Mouse (Mus musculus) lung, embryonic 15.5 days (tissue): ENCODE measurements around the gene Pla2g2f. TPM values are rescaled to one million over a fixed set of nuclear protein-coding genes. Genes with fewer than 3 reads are reported as not detected.

Source experiments
- ATAC-seq: fragments of 200-750 bp; cut with Nextera tagmentation; 2 replicates; pipeline ENCODE4 v1.8.0; 2017; ENCODE audit warnings: moderate number of reproducible peaks, borderline replicate concordance; ENCODE audit not compliant: low FRiP score, low TSS enrichment; ENCODE audit errors: extremely low read depth
- H3K27ac ChIP-seq: fragments of 300-500 bp; sonication (generic); 2 replicates; pipeline ENCODE4 v1.5.1; 2015; ENCODE audit warnings: moderate library complexity, mild to moderate bottlenecking, inconsistent platforms
- H3K27me3 ChIP-seq: fragments of 300-500 bp; sonication (generic); 2 replicates; pipeline ENCODE4 v1.6.1; 2015; ENCODE audit warnings: inconsistent platforms
- H3K36me3 ChIP-seq: fragments of 300-500 bp; sonication (generic); 2 replicates; pipeline ENCODE4 v1.6.1; 2015; ENCODE audit warnings: inconsistent platforms
- H3K4me1 ChIP-seq: fragments of 300-500 bp; sonication (generic); 2 replicates; pipeline ENCODE4 v1.6.1; 2015; ENCODE audit warnings: inconsistent platforms
- H3K4me2 ChIP-seq: fragments of 300-500 bp; sonication (generic); 2 replicates; pipeline ENCODE4 v1.6.1; 2015; ENCODE audit warnings: inconsistent platforms, mild to moderate bottlenecking, moderate library complexity
- H3K4me3 ChIP-seq: fragments of 300-500 bp; sonication (generic); 2 replicates; pipeline ENCODE4 v1.5.1; 2015; ENCODE audit warnings: mild to moderate bottlenecking, inconsistent platforms
- H3K9ac ChIP-seq: fragments of 300-500 bp; sonication (generic); 2 replicates; pipeline ENCODE4 v1.6.1; 2015; ENCODE audit warnings: inconsistent platforms
- H3K9me3 ChIP-seq: fragments of 300-500 bp; sonication (generic); 2 replicates; pipeline ENCODE4 v1.6.1; 2016; ENCODE audit warnings: inconsistent platforms
- WGBS: fragments of 180-500 bp; shearing (Covaris S2); methylation state at CpG from one replicate; pipeline ENCODE4 v1.1.7; 2015; 5-methylcytosine and 5-hydroxymethylcytosine counted together
- polyA plus RNA-seq: library from polyadenylated mRNA; unstranded; fragments of >200 nt; fragmentation: Nextera tagmentation; extraction: Ambion mirVana; gene quantifications from 2 replicates; pipeline ENCODE4 v1.2.1, GENCODE M21; 2015

The Pla2g2f gene
- polyA plus RNA-seq, 1 experiment from 2014 or later: not detected

- Histone ChIP-seq H3K4me3 (no peak overlapping the region), H3K4me1 (no peaks in the 10 kb centered on the region), H3K36me3 (no peaks in the 10 kb centered on the region), H3K9me3 (no peaks in the 10 kb centered on the region), H3K9ac (no peak overlapping the region), H3K27me3 (no peaks in the 10 kb centered on the region), H3K27ac (no peak overlapping the region), H3K4me2 (no peak overlapping the region)
- 75% methylated on average over 11 of the region's 11 CpGs for WGBS
- no peak for ATAC-seq
These were observed 1.4 kb downstream of the Pla2g2f start for GRCm38 (mm10) chr4:138755983-138756382.

- H3K27ac ChIP-seq: no peak overlapping the region
- no peaks in the 10 kb centered on the region for H3K9me3 ChIP-seq
- no peaks in the 10 kb centered on the region for H3K4me1 ChIP-seq
- H3K4me2 ChIP-seq: no peak overlapping the region
- H3K4me3 ChIP-seq: no peak overlapping the region
- H3K9ac ChIP-seq: no peak overlapping the region
- H3K36me3 ChIP-seq: no peaks in the 10 kb centered on the region
- H3K27me3 ChIP-seq: no peaks in the 10 kb centered on the region
- WGBS: 53% methylated on average over 4 of the region's 4 CpGs
- ATAC-seq: no peak
These were observed 2.0 kb downstream of the Pla2g2f start for GRCm38 (mm10) chr4:138755439-138755838.

DNA sequence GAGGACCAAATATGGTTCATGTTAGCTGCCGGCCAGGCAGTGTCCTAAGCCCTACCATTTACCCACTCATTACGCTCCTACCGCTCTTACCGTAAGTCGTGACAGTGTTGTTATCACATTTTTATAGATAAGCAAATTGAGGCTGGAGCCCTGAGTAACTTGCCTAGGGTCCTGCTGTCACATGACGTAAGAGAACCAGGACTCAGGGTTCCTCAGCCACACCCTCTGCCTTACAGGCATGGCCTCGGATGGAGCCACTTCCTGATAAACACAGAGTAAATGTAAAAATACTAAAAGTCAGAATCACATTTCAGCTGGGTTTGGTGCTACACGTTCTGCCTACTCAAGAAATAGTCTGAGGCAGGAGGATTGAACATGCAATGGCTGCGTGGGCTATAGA, 3.0 kb downstream of the Pla2g2f start:
- Histone ChIP-seq H3K4me2 (no peak overlapping the region), H3K4me1 (no peaks in the 10 kb centered on the region), H3K27ac (no peak overlapping the region), H3K36me3 (no peaks in the 10 kb centered on the region), H3K4me3 (no peak overlapping the region), H3K9me3 (no peaks in the 10 kb centered on the region), H3K9ac (no peak overlapping the region), H3K27me3 (no peaks in the 10 kb centered on the region)
- WGBS: 55% methylated on average over 9 of the region's 9 CpGs
- no peak for ATAC-seq

- no peak overlapping the region for H3K4me3 ChIP-seq
These were observed 3.8 kb downstream of the Pla2g2f start for GRCm38 (mm10) chr4:138753608-138754007.

GRCm38 (mm10) chr4:138752603-138753002, 4.8 kb downstream of the Pla2g2f start:
- no peak overlapping the region for H3K4me2 ChIP-seq
- 86% methylated on average over 6 of the region's 6 CpGs for WGBS
- H3K4me3 ChIP-seq: no peak overlapping the region
- H3K27me3 ChIP-seq: no peaks in the 10 kb centered on the region
- no peak overlapping the region for H3K27ac ChIP-seq
- peaks cover 7% of the 10 kb centered on the region; the same call in 1 of the 2 replicates for H3K4me1 ChIP-seq
- no peak for ATAC-seq
- no peaks in the 10 kb centered on the region for H3K36me3 ChIP-seq
- H3K9ac ChIP-seq: no peak overlapping the region
- no peaks in the 10 kb centered on the region for H3K9me3 ChIP-seq

More at GRCm38 (mm10) chr4:138753608-138754007, 3.8 kb downstream of the Pla2g2f start:
- Histone ChIP-seq H3K27me3 (no peaks in the 10 kb centered on the region), H3K27ac (no peak overlapping the region), H3K4me2 (no peak overlapping the region), H3K36me3 (no peaks in the 10 kb centered on the region), H3K4me1 (no peaks in the 10 kb centered on the region), H3K9ac (no peak overlapping the region), H3K9me3 (no peaks in the 10 kb centered on the region)
- WGBS: 89% methylated on average over 3 of the region's 3 CpGs
- ATAC-seq: no peak

GRCm38 (mm10) chr4:138748369-138749072, 8.9 kb downstream of the Pla2g2f start:
- Histone ChIP-seq H3K4me3 (no peak overlapping the region), H3K36me3 (no peaks in the 10 kb centered on the region), H3K27ac (no peak overlapping the region), H3K9me3 (no peaks in the 10 kb centered on the region), H3K4me1 (peaks cover 11% of the 10 kb centered on the region; the same call in 1 of the 2 replicates), H3K9ac (no peak overlapping the region), H3K4me2 (no peak overlapping the region), H3K27me3 (no peaks in the 10 kb centered on the region)
- no peak for ATAC-seq
- 54% methylated on average over 8 of the region's 8 CpGs for WGBS

DNA sequence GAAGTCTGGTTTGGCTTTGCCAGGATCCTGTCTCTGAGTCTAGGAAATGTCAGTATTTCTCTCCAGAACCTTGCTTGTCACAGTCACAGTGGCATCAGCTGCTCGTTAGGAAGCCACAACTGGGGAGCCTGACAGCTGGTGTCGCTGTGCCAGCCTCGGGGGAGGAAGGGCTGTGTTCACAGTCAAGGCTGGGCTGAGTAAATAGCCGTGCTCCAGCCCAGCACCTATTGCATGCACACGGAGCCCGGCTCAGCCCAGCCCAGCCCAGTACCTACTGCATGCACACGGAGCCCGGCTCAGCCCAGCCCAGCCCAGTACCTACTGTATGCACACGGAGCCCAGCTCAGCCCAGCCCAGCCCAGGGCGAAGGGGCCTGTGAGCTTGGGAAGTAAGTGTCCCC, 9.6 kb downstream of the Pla2g2f start:
- H3K4me1 ChIP-seq: peaks cover 11% of the 10 kb centered on the region; the same call in 1 of the 2 replicates
- H3K27ac ChIP-seq: no peak overlapping the region
- no peaks in the 10 kb centered on the region for H3K36me3 ChIP-seq
- no peak overlapping the region for H3K4me2 ChIP-seq
- no peak for ATAC-seq
- no peaks in the 10 kb centered on the region for H3K27me3 ChIP-seq
- WGBS: 58% methylated on average over 10 of the region's 10 CpGs
- H3K4me3 ChIP-seq: no peak overlapping the region
- H3K9me3 ChIP-seq: no peaks in the 10 kb centered on the region
- H3K9ac ChIP-seq: no peak overlapping the region

GRCm38 (mm10) chr4:138746866-138747265, 10.6 kb downstream of the Pla2g2f start:
- H3K9ac ChIP-seq: no peak overlapping the region
- H3K4me1 ChIP-seq: peaks cover 11% of the 10 kb centered on the region; the same call in 1 of the 2 replicates
- H3K27me3 ChIP-seq: no peaks in the 10 kb centered on the region
- H3K27ac ChIP-seq: no peak overlapping the region
- no peaks in the 10 kb centered on the region for H3K9me3 ChIP-seq
- no peak for ATAC-seq
- no peaks in the 10 kb centered on the region for H3K36me3 ChIP-seq
- no peak overlapping the region for H3K4me2 ChIP-seq
- H3K4me3 ChIP-seq: no peak overlapping the region
- WGBS: 84% methylated on average over 9 of the region's 9 CpGs

DNA sequence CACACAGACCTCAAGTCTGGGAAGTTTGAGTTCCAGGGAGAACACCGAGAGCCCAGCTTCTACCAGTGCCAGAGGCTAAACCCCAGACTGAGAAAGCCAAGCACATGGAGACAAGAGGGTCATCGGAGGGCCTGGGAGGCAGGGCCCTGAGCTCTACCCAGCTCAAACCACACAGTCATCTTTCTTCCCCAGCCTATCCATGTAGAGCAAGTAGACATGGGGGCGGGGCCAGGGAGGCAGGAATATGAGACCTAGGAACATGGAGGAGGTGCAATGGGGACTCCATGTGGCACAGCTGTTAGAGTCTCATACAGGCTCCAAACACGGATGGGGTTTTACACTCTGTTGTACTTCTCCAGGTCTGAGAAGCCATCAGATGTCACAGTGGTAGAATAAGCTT, 11.5 kb downstream of the Pla2g2f start:
- 45% methylated on average over 4 of the region's 4 CpGs for WGBS
- no peaks in the 10 kb centered on the region for H3K9me3 ChIP-seq
- ATAC-seq: no peak

GRCm38 (mm10) chr4:138739136-138739851, 18.1 kb downstream of the Pla2g2f start:
- Histone ChIP-seq H3K9me3 (no peaks in the 10 kb centered on the region), H3K4me3 (no peak overlapping the region), H3K36me3 (no peaks in the 10 kb centered on the region), H3K27me3 (no peaks in the 10 kb centered on the region), H3K4me2 (no peak overlapping the region), H3K27ac (no peak overlapping the region; the same call in 1 of the 2 replicates), H3K4me1 (peaks cover 28% of the 10 kb centered on the region), H3K9ac (no peak overlapping the region)
- no peak for ATAC-seq
- WGBS: 11% methylated on average over 7 of the region's 7 CpGs

More for the DNA sequence above, 11.5 kb downstream of the Pla2g2f start:
- Histone ChIP-seq H3K27ac (no peak overlapping the region), H3K4me3 (no peak overlapping the region), H3K4me1 (peaks cover 11% of the 10 kb centered on the region; the same call in 1 of the 2 replicates), H3K9ac (no peak overlapping the region), H3K4me2 (no peak overlapping the region), H3K27me3 (no peaks in the 10 kb centered on the region), H3K36me3 (no peaks in the 10 kb centered on the region)

GRCm38 (mm10) chr4:138737031-138737430, 20.4 kb downstream of the Pla2g2f start, which contains the start of gene Ubxn10:
Gene Ubxn10 (minus strand): TSS chr4:138737167.
- Histone ChIP-seq H3K4me2 (no peak within 1 kb of the TSS), H3K4me3 (no peak within 1 kb of the TSS), H3K36me3 (no peaks in the 10 kb centered on the region), H3K27ac (peak within 1 kb of the TSS; percentile 58), H3K9ac (no peak within 1 kb of the TSS), H3K4me1 (peaks cover 35% of the 10 kb centered on the region), H3K27me3 (no peaks in the 10 kb centered on the region), H3K9me3 (no peaks in the 10 kb centered on the region)
- peak; percentile 61 for ATAC-seq
- 39% methylated on average over 7 of the region's 7 CpGs for WGBS

DNA sequence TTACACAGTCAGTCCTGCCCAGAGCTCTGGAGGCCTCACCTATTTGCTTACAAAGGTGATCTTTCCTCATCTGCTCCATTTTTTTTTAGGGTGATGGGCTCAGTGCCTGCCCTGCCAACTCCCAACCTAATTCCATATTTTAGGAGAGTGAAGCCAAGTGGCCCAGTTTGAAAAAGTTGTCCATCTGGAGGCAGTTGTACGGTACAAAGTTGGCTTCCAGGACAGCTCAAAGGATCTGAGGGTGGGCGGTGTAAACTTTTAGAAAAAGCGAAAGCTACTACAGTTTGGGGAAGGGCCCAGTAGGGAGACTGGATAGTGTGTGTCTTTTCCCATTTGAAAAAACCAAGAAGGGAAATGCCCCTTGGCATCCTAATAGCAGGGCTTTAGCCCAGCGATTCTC, 22.6 kb downstream of the Pla2g2f start:
- peaks cover 35% of the 10 kb centered on the region for H3K4me1 ChIP-seq
- no peak overlapping the region for H3K4me2 ChIP-seq
- no peak overlapping the region for H3K9ac ChIP-seq
- WGBS: 86% methylated on average over 4 of the region's 4 CpGs
- no peaks in the 10 kb centered on the region for H3K36me3 ChIP-seq
- H3K9me3 ChIP-seq: no peaks in the 10 kb centered on the region
- H3K27me3 ChIP-seq: no peaks in the 10 kb centered on the region
- no peak overlapping the region for H3K4me3 ChIP-seq
- ATAC-seq: no peak
- no peak overlapping the region for H3K27ac ChIP-seq
